Mouse (Mus musculus) spleen, adult 18-20 months (tissue): ENCODE results near the gene Gtf3c1.
A peak's percentile ranks its signal among the peaks of the same experiment; 100 is the strongest.

Experiments
- DNase-seq, 2 experiments: peaks; one replicate each; pipeline ENCODE4 v3.0.0; 2022; ENCODE audit warnings: mixed read lengths in 2 of 2

Gtf3c1 gene

DNA sequence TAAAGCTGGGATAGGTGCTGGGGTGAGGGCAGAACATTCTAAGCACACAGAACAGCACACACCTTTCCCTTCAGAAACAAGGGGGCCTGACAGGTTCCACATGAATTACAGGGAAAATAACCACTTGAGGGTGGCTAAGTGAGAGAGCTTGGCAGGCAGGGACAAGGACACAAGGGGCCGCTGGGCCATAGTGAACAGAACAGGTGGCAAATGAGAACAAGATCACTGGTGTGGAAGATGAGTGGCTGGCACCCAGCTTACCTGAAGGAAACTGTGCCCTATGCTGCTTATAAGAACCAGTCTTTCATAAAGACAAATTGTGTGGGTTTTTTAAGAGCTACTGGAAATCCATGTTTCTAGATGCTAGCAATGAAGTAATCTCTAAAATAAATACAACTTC is 4.8 kb downstream of the Gtf3c1 start:
- DNase-seq, result no peak

DNA sequence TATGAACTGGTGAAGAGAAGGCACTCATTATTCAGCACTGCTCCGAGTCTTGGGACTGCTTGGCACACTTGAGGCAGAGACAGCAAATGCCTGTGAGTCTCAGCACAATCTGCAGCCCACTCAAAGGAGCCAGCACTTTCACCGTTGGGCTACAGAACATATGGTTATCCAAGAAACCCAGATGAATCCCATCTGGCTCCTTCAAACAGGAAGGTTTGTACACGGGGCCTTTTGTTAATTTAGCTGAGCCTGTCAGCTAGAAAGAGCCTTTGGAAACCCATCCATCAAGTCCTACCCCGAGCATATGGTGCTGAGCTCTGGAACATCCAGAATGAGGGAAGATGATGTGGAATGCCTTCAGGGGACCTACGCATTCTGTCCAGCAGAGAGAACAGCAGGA is 13.5 kb downstream of the Gtf3c1 start:
- DNase-seq, result no peak

DNA sequence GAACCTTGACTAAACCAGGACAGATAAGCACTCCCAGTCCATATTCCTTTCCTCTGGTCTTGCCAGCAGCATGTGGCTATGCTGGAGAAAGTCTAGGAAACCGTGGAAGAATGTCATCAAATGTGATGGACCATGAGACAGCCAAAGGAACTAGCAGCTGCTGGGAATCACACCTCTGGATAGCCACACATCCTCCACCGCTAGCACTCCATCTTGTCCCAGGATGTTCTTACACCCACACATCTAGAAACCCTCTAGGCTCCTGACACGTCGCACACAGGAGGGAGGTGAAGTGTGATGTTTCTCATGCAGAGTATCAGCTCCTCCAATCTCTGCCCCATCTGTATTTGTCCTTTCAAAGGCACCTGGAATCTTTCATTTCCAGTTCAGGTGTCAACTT is 17.1 kb downstream of the Gtf3c1 start:
- DNase-seq, result no peak

DNA sequence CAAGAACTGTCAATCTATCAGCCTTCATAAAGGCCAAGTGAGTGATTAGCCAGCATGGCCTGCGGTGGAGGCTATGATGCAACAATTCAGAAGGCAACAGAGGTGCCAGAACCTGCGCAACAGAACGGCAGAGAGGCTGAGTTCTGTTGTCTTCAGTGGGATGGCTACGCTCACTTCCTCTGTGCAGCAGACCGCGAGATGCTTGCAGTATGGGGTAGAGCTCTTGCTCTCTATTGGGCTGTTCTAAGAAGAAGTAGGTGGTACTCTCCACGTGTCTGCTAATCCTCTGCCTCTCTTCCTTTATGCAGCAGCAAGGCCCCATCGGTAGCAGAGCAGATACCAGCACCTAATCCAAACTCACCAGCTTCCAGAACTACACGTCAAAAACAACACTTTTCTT is 27.6 kb downstream of the Gtf3c1 start:
- DNase-seq, result peak in 1 of 2 experiments; percentile 9

DNA sequence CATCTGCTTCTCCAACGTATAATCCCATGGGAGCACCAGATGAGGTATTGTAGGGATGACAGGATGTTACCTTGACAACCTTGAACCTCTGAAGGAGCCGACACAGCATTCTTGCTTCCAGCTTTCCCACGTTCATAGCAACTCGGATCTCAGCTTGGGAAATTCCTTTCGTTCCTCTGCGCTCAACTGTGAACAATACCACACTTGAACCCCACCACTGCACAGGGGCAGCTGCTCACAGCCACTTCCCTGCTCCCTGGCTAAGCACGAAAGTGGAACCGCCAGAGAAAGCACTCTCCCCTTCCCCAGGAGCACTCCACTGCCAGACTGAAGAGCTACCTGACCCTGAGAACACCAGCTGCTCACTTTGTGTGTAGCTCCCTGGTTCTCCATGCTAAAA is 28.8 kb downstream of the Gtf3c1 start:
- no peak for DNase-seq

DNA sequence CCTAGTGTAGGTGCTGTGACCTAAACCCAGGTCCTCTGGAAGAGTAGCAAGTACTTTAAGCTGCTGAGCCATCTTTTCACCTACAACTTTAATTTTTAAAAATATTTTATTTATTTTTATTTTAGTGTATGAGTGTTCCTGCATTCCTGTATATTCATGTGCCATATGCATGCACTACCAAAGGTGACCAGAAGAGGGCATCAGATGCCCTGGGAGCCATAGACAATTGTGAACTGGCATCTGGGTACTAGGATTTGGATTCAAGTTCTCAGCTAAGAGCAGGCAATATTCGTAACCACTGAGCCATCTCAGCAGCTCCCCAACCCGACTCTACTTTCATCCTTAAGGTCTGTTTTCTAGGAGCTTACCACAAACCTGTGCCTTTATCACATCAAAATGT is 32.7 kb downstream of the Gtf3c1 start:
- peak in 1 of 2 experiments; percentile 60 for DNase-seq

DNA sequence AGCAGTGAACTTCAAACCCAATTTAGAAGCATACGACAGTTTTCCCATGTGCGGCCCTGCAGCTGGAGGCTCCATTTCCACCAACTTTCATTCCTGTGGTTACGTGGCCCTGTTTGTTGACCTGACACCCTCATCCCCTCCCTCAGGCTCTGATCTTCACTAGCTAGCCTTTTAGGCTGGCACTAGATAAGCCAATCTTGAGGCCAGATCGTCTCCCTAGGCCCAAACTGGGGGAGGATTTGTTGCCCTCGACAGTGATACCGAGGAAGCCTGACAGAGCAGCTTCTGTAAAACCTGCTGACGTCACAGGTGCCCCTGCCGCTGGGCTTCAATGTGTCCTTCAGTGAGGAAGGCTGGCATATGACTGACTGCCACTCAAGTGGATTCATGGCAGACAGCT is 36.2 kb downstream of the Gtf3c1 start:
- no peak for DNase-seq

DNA sequence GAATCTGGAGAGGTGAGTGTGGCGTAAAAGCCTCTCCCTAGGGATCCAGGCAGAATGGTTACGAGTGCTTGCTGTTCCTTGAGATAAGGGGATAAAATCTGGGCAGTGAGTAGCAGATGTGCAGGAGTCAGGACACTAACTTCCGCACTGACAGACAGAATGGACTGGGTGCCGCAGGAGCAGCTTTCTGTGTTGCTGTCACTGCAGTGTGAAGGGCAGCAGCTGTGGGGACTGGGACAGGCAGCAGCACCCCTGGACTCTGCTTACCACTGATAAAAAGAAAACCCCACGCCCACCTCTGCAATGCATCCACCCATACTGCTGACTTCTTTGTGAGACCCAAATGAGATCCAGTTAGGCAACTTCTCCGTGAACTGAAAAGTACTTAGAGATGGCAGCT is 36.7 kb downstream of the Gtf3c1 start:
- DNase-seq, result no peak

DNA sequence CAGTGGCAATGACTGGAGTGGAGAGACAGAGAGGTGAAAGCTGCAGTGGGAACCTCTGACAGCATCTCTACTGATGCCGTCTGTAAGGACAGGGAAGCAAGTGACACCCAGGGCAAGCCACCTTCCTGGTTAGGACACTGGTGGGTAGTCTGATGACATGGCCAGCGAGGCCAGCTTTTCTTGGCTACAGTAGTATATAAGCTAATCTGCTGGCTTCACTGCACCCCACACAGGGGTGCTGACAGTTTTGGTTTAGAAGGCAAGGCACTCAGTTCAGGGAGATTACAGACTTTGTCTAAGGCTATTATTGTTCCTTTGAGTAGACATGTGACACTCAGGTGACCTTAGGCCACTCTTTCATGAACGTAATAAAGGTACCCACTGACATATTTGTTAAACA is 43.9 kb downstream of the Gtf3c1 start:
- DNase-seq, result no peak

DNA sequence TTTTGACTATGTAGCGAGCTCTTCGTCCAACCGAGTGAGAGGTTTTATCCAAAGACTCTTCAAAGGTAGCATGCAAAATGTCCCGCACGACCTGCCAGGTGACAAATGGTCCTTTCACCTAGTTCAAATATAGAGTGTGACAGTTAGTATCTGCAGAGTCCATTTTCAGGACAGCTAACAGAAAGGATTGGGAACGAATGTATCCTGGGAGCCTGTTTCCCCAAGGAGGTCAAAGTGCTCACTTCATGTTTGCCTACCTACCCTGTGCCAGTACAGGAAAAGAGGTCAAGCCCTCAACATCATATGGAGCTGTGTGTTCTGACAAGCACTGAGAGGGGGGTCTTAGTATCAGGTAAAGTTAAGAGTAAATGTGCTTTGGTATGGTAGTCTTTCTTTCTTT is 50.1 kb downstream of the Gtf3c1 start:
- DNase-seq, result no peak

DNA sequence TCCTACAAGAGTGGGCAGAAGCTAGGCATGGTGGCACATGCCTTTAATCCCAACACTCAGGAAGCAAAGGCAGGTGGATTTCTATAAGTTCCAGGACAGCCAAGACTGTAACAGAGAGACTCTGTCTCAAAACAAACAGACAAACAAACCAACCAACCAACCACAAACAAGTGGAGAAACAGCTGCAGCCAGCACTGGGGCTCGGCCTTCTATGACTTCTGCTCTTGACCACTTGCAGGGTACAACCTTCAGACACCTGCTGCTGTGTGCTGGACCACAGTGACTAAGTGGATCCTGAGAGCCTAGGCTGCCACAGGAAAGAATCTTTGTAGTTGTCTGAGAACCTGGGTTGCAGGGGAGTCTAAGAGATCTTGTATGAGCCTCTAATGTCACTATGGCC is 58.6 kb downstream of the Gtf3c1 start:
- DNase-seq, result no peak

DNA sequence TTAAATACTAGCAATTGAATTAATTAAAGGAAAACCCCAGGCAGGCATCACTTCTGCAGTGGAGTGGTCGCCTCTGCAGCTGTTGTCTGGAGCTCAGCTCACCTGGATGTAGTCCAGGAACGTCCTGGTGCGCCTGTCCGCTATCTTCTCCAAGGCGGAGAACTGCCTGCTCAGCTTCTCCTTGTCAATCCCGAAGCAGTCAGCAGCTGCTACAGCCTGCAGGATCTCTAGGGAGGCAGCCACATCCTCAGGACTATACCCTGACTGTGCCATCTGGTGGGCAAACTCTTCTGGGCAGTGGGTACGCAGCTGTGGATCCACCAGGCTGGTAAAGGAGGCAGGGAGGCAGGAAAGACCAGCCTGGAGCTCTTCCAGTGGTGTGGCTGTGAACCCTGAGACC is 62.2 kb downstream of the Gtf3c1 start:
- peak in 1 of 2 experiments; percentile 2 for DNase-seq

DNA sequence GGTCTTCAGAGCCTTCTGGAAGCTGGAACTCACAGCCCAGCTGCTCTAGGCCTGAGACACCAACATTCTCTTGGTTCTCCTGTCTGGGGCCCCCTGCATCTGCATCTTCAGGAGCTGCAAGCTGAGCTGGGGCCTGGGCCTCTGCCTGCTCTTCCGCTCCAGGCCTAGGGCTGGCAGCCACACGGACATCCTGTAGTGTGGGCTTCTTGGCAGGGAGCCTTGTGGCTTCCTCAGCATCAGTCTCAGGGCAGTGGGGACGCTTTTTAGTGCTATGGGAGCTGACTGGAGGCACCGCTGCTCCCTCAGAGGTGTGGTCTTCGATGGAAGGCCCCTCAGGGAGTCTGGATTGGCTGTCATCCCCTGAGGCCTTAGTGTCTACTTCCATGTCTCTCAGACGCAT is 63.7 kb downstream of the Gtf3c1 start:
- DNase-seq, result peak in 1 of 2 experiments; percentile 2

DNA sequence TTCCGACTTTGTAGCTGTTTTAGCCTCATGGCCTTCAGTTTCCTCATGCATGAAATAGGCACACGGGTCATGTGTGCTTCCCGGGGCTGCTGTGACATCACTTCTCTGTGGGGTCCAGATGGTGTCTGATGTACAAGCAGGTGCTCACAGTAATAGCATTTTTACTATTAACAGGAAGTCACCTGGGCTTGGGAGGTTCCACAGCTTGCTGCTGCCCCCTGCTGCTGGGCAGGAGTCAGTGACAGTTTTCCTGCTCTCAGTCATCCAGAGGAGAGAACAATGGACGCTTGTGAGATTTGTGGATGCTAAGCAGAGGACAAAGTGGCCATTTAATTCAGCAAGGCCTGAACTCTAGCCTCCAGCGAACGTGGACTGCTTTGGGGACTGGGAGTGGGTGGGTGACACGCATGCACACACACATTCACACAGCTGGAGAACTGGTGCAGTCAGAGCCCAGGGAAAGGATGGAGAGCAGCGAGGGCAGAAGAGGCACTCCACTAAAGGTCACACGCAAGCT is 68.7 kb downstream of the Gtf3c1 start:
- peak; percentile 75 to 87 for DNase-seq

DNA sequence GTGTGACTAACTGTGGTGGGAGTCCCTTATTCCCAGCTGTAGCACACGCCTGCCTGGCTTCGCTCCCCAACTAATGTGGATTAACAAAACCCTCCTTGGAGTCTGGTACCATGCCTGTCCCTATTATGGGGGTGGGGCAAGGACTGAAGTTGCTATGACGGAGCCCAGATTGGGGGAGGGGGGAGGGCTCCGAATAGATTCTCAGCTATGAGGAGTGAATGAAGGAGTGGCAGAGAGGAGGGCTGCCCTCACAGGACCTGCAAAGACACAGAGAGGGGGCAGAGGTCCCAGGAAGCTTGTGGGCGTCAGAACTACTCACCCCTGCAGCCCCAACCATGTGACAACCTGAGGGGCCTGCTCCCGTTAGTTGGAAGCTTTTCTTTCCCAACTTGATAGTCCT is 69.2 kb downstream of the Gtf3c1 start:
- DNase-seq, result no peak

DNA sequence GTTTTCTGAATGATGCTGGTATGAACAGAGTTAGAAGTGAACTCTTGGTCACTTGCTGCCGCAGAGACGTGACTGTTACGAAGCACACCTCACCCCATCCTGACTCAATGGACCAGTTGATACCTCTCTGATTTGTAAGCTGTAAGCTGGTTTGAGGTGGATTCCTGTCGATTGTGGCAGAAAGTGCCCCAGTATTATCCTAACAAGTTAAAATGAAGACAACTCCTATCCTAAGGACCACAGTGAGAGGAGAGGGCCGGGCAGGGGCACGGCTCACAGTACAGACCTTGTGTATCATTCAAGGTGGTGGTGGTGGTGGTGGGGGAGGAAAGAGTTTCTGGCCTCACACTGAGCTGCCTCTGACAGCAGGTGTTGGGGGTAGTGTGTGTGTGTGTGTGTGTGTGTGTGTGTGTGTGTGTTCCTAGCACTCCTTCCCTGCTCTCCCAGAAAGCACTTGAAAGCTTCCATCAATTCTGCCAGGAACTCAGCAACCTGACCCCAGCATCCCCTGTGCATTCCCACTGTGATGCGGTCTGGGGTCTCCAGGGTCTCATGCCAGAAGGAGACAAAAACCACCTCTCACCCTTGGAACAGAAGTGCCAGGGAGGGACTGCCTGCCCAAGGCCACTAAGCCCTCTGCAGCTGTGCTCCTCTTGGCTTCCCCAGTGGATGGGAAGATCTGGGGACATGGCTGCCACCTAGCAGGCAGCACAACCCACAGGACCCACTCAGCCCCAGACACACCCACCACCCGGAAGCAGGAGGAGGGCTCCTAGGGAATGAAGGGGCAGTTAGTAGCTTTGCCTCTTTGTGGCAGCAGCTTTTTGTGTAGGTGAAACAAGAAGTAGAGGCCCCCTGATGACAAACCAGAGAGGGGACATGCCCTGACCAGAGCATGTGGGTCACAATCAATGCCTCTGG is 70.1 kb downstream of the Gtf3c1 start:
- DNase-seq, result peak; percentile 12 to 19

DNA sequence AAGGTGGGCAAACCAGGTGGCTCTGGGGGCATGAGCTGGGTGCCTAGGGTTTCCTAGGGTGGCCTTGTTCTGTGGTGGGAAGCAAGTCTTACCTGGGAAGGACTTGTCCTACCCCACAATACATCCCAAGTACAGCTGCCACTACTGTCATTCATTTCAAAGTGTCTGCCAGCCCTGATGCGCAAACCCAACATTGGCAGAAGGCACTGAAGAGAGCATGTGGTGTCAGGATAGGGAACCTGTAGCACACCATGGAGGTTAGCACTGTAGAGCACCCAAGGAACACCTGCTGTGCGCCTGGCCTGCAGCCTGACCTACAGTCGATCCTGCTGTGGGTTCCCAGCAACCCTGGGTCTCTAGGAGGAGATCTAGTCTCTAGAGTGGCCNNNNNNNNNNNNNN is 76.6 kb downstream of the Gtf3c1 start:
- DNase-seq, result no peak

DNA sequence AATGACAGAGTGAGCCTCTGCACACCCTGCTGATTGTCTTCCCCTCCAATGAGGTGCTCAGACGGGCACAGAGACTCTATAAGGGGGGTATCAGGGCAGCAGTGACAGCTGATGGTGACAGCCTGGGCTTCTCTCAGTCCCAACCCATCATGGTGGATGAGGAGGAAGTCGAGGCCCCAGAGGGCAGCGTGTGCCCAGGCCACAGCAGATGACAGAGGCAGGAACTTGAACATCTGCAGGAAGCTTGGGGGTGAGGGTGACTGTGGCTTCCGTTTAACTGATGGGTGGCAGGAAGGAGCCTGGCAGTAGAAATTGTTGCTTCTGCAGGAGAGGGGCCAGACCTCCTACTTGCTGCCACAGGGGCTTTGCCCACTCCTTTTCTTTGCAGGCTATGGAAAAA is 77.3 kb downstream of the Gtf3c1 start:
- peak; percentile 63 to 76 for DNase-seq

DNA sequence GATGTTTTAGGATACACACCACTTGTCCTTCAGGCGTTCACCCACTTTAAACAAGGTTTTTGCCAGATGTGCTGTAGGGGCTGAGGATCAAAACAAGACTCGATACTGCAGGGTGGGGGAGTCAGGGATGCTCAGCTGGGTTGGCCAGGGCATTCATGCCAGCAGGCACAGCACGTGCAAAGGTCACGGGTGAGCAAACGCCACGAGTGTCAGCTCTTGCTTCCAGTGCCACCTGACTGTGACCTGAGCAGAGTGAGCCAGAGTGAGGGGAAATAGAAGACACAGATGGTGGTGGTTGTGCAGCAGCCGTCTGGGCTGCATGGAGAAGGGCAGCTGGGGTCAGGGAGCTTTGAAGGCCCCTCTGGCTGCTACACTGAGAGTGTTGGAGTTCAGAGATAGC is 81.8 kb downstream of the Gtf3c1 start:
- DNase-seq, result no peak

DNA sequence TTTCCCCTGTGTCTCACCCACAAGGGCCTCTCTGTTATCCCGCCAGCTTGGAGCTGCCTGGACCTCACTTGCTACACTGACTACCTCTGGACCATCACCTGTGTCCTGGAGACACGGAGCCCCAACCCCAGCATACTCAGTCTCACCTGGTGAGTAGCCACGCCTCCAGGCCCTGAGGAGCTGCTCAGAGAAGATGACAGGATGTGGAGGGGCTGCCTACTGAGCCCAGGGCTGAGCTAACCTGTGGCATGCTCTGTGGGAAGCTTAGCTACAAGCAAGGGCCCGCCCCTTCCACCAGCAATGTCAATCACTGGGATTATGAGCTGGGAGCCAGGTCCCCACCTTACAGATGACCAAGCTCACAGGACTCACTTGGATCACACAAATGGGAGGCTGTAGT is 82.4 kb downstream of the Gtf3c1 start:
- no peak for DNase-seq

DNA sequence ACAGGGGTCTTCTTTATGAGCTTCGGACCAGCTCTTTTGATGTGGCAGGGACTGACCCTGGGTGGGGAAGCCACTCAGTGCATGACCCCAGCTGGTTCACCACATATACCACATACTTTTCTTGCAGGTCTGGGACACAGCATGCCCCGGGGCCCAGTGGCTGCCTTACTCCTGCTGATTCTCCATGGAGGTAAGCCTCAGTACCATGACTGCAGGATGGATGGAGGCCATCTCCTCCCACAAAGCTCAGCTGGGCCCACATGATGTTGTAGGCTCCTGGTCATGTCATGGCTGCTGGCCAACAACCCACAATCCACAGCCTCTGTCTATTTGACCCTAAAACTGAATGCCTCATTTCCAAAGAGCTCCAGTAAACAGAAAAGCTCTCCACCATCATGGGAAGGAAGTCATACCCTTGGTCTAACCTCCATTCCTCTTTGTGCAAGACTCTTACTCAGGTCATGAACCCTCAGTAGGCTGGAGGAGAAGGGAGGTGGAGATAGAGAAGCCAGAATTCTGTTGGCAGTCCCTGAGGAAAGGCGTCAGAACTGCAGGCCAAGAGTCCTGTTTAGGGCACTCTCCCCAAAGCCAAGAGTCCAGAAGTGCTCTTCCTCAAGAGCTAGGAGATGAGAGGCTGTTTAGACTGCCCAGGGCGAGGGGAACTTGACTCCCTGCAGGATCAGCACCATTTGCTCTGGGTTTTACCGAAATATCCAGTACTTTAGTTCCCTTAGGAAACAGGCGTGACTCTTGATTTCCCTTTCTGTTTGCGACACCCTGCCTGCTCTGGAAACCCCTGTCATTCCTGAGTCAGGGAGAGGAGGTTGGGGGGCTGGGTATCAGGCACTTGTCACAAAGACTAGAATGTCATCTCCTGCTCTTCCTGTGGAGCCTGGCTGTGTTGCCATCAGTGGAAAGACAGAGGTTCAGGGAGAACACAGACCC is 84.6 kb downstream of the Gtf3c1 start:
- DNase-seq, result no peak

DNA sequence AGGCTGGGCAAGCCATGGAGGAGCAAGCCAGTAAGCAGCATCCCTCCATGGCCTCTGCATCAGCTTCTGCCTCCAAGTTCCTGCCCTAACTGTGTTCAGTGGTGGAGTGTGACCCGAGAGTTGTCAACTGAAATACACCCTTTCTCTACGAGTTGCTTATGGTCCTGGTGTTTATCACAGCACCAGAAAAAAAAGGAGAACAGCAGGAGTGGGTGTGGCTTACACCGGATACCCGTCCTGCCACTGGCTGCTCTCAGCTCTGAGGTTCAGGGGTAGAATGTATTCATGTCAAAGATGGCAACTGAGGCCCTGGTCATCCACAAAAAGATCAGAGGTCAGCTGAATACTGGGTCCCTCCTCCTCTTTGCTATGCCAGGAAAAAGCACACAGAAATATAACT is 87.5 kb downstream of the Gtf3c1 start:
- DNase-seq, result no peak

DNA sequence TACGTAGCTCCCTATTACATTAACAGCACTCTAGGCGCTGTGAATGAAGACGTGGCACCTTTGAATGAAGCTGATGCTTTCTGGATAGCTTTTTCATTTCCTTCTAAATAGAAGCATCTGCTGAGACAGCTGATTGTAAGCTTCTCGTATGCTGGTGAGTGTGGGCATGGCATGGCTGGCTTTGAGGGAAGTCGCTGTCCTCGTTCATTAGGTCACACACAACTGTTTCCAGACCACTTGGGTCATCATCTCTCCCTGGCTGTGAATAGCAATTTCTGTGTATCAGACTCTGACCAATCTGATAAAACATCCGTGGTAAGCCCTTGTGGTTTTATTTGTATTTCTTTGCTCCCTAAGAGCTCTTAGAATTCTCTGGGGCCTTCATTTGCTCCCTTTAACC is 89.6 kb downstream of the Gtf3c1 start:
- no peak for DNase-seq

DNA sequence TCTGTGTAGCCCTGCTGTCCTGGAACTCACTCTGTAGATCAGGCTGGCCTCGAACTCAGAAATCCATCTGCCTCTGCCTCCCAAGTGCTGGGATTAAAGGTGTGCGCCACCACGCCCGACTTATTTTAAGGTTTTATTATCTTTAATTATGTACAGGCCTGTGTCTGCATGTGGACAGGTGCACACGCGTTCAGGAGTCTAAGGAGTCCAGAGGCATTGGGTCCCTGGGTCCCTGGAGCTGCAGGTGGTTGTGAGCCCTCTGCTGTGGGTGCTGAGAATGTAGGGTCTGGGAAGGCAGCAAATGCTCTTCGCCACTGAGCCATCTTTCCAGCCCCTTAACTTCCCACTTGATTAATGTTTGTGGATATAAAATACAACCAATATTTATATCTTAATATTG is 92.1 kb downstream of the Gtf3c1 start:
- no peak for DNase-seq
